Mouse (Mus musculus): ENCODE measurements around the gene Srp9. TPM values are rescaled to one million over a fixed set of nuclear protein-coding genes. Genes with fewer than 3 reads are reported as not detected.

The Srp9 gene
- 127 TPM for polyA plus RNA-seq (2017; shearing (Covaris generic))

DNA sequence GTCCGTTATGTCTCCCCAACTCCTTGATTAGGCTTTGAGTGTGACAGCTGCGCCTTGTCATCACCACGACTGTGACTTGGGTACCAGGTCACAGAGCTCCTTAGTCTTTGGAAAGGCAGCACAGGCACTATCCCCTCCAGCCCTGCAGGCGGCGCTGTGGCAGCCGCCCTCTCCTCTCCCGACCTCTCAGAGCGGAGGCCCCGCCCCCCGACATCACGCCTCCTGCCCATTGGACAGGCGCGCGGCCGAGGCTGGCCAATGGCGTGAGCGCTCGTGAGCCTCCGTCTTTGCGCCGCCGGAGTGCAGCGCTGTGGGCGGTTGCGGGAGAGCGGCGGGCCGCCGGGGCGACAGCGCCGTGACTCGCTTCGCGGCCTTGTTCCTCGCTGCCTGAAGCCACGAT is at the start of gene Srp9:
TSS of gene Srp9 (plus strand) at position 232 of the 400 bp plus-strand sequence.

DNA sequence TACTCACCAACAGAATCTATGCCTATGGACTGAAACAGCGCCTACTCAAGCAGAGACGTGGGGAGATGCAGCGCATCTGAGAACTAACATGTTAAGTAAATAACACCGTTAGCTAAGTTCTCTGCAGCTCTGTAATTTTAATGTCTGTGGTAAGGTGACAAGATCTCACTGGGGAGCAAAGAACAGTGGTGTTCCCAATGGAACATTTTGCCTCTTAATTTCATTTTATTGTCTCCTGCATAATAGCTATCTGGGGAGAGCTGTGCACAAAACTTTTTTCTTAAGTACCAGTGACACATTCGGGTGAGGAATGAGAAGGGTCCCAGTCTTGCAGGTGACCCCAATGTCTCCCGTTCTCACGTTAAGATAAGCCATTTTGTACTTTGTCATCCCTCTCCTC is 39.8 kb downstream of the Srp9 start, which contains the start of gene Vmn1r1:
TSS of gene Vmn1r1 (minus strand) at position 101 of the 400 bp plus-strand sequence.

Other genes with a start within 250 kb of the Srp9 start
- 0.52 TPM for gene Enah, start 104.7 kb upstream of the Srp9 start, polyA plus RNA-seq (2017; shearing (Covaris generic))
- gene Vmn1r1, start 39.7 kb downstream of the Srp9 start, polyA plus RNA-seq (2017; shearing (Covaris generic)) = not detected
- gene Degs1, start 158.1 kb downstream of the Srp9 start, polyA plus RNA-seq (2017; shearing (Covaris generic)) = 129 TPM
- 58.4 TPM for gene Fbxo28, start 216.9 kb downstream of the Srp9 start, polyA plus RNA-seq (2017; shearing (Covaris generic))